Mouse (Mus musculus) mouse embryonic stem cell (cell line): ENCODE data around the gene Slc7a1.

Experiments
- in situ Hi-C, 2 experiments: fragments of 300-500 bp; cut with MboI; formaldehyde crosslinking; loops; 1 replicate in 1 of 2; 3 replicates in 1 of 2; pipeline ENCODE4 v1.14.3; 2019 to 2020; ENCODE audit warnings: low sequenced_read_pairs in 2 of 2, low pct_unique_long_range_greater_than_20kb in 1 of 2, mixed read lengths in 1 of 2; ENCODE audit not compliant: unreplicated experiment in 1 of 2

Slc7a1 gene

GRCm38 (mm10) chr5:148398451-148398765 lies 1.3 kb downstream of the Slc7a1 start:
- in situ Hi-C loops = no loop called here

DNA sequence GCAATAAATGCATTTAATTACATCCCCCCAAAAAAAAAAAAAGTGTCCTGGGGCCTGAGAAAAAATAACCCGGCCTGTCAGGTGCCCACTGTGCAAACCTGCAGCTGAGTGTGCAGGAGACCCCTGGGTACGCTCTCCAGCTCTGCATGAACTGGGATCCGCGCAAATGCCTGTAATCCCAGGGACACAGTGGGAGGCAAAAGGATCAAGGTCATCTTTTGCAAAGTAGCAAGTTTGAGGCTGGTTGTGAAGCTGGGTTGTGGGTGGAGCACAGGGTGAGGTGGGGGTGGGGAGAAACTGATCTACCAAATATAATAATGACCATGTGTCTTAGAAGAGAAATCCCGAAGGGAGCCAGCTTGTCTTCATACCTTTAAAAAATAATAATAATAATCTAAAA lies 1.8 kb downstream of the Slc7a1 start:
- in situ Hi-C loops = no loop called here

DNA sequence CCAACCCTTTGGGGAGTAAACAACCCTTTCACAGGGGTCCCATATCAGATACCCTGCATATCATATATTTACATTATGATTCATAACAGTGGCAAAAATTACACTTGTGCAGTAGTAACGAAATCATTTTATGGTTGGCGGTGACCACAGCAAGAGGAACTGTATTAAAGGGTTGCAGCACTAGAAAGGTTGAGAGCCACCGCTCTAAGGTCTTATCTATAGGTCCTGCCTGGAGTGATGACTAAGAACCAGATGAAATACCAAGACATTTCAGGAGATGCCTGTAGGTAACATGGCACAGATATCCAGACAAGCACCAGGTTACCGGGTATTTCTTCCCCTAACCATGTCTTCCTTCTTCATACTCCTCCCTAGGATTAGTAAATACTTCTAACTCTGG lies 2.3 kb downstream of the Slc7a1 start:
- in situ Hi-C loops = no loop called here

GRCm38 (mm10) chr5:148393316-148393715 lies 6.4 kb downstream of the Slc7a1 start:
- in situ Hi-C loops = no loop called here

DNA sequence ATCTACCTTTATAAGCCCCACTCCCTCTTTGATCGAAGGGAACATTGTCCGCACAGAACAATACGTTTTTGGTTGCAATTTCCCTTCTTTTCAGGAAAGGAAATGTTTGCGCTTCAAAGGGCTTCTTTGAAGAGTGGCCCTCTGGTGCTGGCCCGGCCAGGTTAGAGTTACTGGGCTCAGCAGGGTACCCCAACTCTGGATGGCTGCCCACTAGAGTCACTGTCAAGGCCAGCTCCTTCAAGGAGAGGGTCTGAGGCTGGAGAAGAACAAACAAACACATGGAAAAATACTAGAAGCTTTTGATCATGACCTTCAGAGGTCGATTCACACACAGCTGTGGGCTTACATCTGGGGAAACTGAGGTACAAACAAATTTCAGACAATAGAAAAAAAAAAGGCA lies 6.9 kb downstream of the Slc7a1 start:
- in situ Hi-C loops = no loop called here

DNA sequence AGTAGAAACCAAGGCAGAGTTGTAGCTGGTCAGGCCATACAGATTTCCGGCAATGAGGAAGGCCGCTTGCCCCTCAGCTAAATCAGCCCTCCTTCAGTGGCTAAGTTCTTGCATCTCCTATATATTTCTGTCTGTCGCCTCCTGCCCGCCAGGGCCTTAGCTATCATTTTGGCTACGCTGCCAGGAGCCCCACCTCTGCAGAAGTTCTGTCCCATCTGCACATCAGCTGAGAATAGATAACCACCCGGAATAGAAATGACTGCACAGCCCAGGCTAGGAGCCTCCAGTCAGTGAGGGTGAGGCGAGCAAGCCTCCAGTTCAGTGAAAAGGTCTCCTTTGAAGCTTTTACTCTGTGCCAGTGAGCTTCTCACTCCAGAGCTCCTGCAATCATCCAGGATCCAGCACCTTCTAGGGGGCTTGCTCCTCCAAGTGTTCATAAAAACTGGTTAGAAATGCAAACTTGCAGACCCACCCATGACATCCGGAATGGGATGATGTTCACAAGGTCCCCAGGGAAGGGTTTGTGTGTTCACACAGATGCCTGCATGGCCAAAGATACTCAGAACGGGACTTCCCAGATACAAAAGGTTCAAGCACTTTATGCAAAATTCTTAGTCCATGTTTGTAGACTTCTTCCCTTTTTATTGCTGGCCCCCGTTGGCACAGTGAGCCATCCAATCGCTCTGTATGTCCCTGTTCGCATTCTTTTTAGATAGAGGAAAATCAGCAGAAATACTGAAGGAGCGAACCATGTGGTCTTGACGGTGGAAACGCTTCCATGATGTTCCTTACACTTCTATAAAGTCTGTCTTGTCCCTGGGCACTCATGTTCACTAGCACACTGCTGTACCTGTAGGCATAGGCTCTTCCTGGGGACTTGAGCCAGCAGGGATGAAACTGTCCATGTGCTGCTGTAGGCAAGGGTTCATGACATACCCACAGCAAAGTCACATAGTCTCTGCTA lies 10.4 kb downstream of the Slc7a1 start:
- in situ Hi-C loops = no loop called here

GRCm38 (mm10) chr5:148388251-148389006 lies 11.3 kb downstream of the Slc7a1 start:
- in situ Hi-C loops = no loop called here

DNA sequence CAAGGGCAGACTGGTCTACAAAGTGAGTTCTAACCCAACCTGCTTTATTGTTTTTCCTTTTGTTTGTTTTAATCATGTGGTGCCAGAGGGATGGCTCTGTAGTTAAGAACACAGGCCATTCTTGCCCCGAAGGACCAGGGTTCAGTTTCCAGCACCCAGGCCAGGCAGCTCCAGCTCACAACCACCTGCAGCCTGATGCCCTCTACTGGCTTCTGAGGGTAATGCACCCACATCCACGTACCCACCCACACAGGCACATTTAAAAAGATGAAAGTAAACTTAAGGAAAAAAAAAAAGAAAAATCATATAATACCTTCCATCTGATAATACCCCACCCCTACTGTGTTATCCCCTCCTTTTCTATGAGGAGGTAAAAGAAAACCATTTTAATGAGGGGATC lies 11.9 kb downstream of the Slc7a1 start:
- in situ Hi-C loops = no loop called here

DNA sequence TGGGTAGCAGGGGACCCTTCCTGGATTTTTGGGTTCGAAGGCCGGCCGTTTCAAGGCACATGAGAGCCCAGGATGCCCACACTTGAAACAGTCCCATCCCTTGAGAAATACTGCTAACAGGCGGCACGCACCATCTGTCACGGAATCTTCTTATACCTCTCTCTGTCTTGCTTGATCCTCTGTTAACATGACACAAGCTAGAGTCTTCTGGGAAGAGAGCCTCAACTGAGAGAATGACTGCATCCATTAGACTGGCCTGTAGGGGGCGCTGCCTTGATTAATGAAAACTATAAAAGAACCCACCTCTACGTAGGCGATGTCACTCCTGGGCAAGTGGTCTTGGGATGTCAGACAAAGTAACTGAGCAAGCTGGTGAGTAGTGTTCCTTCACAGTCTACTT lies 13.2 kb downstream of the Slc7a1 start:
- in situ Hi-C loops = no loop called here

DNA sequence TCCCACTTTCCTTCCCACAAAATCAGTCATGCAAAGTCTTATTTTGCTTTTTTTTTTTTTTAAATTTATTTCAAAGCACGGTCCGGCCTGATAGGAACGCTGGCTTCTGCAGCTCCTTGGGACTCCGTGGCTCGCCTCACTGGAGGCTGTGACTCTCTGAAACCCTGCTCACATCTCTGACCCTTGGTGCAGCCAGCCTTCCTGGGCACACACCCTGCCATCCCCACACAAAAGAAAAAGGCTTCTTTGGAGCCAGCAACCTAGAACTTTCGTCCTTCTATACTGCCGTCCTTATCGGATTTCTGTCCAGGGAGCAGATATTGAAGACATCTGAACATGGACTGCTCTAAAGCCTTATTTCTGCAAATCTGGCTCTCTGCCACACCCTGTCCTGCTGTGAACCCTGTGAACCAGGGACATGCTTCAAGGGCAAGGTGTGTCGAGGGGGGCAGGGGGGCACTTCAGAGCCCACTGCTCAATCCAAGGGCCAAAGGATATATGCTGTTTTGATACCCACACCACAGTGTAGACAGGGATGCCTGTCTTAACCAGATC lies 15.1 kb downstream of the Slc7a1 start:
- in situ Hi-C loops = no loop called here

- in situ Hi-C loops = no loop called here
These were observed 15.7 kb downstream of the Slc7a1 start for GRCm38 (mm10) chr5:148383841-148384500.

GRCm38 (mm10) chr5:148381083-148381482 lies 18.6 kb downstream of the Slc7a1 start:
- in situ Hi-C loops = no loop called here

DNA sequence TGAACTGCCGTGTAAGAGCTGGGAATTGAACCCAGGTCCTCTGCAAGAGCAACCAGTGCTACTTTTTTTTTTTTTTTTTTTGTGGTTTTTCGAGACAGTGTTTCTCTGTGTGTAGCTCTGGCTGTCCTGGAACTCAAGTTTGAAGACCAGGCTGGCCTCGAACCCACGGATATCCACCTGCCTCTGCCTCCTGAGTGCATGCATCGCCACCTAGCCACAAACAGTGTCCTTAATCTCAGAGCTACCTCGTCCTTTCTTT lies 19.5 kb downstream of the Slc7a1 start:
- in situ Hi-C loops = no loop called here

DNA sequence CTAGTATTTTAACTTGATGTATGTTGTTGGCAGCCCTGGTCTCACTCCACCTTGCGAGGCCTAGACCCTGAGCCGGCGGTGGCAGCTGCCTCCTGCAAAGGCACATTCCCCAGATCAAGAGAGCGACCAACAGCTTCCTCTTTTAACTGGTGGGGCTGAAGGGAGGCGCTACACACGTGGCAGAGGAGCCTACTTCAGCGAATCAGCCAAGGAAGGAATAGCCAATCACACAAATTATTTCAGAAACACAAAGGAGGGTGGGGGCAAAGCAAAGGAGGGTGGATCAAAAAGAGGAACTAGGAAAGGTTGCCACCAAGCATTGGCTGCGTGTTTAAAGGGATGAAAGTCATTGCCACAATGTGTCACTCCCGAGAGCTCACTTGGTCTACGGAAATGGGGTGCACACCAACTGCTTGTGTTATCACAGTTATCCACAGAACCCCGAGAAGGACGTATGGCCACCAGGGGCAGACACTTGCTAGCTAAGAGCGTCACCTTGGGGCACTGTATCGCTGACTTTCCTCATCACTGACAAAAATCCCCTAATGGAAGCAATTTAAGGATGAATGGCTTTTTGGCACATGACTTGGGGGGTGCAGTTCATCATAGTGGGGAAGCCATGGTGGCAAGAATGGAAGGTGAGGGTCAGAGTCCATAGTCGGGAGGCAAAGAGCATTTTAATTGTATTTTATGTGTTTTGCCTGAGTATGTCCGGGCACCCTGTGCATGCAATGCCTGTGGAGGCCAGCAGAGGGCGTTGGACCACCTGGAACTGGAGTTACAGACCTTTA lies 20.1 kb downstream of the Slc7a1 start:
- in situ Hi-C loops = no loop called here

GRCm38 (mm10) chr5:148378707-148379106 lies 21.0 kb downstream of the Slc7a1 start:
- in situ Hi-C loops = no loop called here

- in situ Hi-C loops = no loop called here
These were observed 21.5 kb downstream of the Slc7a1 start for GRCm38 (mm10) chr5:148378232-148378508.

DNA sequence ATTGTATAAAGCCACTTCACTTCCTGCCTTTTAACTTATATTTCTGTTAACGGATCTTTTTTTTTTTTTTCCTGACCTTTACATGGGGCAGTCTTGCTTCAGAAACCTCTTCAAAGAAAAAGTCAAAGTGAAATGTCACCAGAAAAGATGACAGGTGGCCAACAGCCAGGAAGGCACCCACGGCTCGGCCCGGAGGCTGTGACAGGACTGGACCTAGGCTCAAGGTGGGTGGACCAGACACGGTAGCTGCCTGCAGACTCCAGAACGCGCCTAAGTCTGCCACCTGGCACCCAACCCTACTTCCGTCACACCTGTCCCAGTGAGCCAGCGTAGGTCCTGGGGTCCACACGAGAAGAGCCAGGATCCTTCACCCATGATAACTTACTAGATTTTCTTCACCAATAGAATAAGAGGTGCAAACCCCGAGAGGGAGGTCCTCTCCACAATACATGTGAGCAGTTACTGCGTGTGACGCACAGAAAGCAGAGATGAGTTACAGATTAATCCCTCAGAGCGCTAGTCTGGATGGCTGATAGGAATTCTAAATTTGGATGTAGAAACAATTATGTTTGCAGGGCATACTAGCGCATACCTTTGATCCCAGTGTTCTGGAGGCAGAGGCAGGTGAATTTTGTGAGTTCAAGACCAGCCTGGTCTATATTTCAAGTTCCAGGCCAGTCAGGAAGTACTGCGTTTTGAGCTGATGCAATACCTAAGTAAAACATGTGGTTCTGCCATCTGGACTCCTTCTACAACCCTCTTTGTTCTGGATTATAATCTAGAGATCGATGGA lies 22.1 kb downstream of the Slc7a1 start:
- in situ Hi-C loops = no loop called here

GRCm38 (mm10) chr5:148376358-148376757 lies 23.3 kb downstream of the Slc7a1 start:
- in situ Hi-C loops = no loop called here
